Mouse (Mus musculus) forebrain, embryonic 10.5 days (tissue): ENCODE data around the gene Kcnma1. TPM values are rescaled to one million over a fixed set of nuclear protein-coding genes. Genes with fewer than 3 reads are reported as not detected.

Experiments
- DNase-seq: peaks from one replicate; pipeline ENCODE4 v3.0.0-alpha.2; 2017; ENCODE audit warnings: low spot score; ENCODE audit errors: extremely low spot score
- H3K27ac ChIP-seq: fragments of 300-500 bp; sonication (generic); 2 replicates; pipeline ENCODE4 v1.5.1; 2016; ENCODE audit warnings: mild to moderate bottlenecking
- H3K27me3 ChIP-seq: fragments of 300-500 bp; sonication (generic); 2 replicates; pipeline ENCODE4 v1.6.1; 2016; ENCODE audit warnings: mild to moderate bottlenecking; ENCODE audit not compliant: poor library complexity, severe bottlenecking
- H3K36me3 ChIP-seq: fragments of 300-500 bp; sonication (generic); replicated peaks from 2 replicates; pipeline ENCODE4 v1.6.1; 2016; ENCODE audit warnings: mild to moderate bottlenecking, moderate library complexity
- H3K4me1 ChIP-seq: fragments of 300-500 bp; sonication (generic); 2 replicates; pipeline ENCODE4 v1.6.1; 2016
- H3K4me3 ChIP-seq: fragments of 300-500 bp; sonication (generic); 2 replicates; pipeline ENCODE4 v1.5.1; 2016; ENCODE audit warnings: mild to moderate bottlenecking, moderate library complexity
- H3K9me3 ChIP-seq: fragments of 300-500 bp; sonication (generic); 2 replicates; pipeline ENCODE4 v1.6.1; 2016; ENCODE audit warnings: mild to moderate bottlenecking, moderate library complexity
- WGBS: fragments of 180-500 bp; shearing (Covaris S2); methylation state at CpG from one replicate; pipeline ENCODE4 v1.1.7; 2016; 5-methylcytosine and 5-hydroxymethylcytosine counted together
- polyA plus RNA-seq: library from polyadenylated mRNA; unstranded; fragments of >200 nt; fragmentation: Nextera tagmentation; extraction: Ambion mirVana; gene quantifications from 2 replicates; pipeline ENCODE4 v1.2.1, GENCODE M21; 2016

Kcnma1 gene
- polyA plus RNA-seq, 1 experiment from 2014 or later: 0.32 TPM

GRCm38 (mm10) chr14:23688513-23688912, 325.8 kb downstream of the Kcnma1 start:
- Histone ChIP-seq H3K4me3 (no peak overlapping the region), H3K4me1 (peaks cover 6% of the 10 kb centered on the region; the same call in 1 of the 2 replicates), H3K27ac (no peak overlapping the region), H3K27me3 (no peaks in the 10 kb centered on the region), H3K36me3 (no peaks in the 10 kb centered on the region), H3K9me3 (no peaks in the 10 kb centered on the region)
- no peak for DNase-seq
- 86% methylated on average over 3 of the region's 3 CpGs for WGBS

DNA sequence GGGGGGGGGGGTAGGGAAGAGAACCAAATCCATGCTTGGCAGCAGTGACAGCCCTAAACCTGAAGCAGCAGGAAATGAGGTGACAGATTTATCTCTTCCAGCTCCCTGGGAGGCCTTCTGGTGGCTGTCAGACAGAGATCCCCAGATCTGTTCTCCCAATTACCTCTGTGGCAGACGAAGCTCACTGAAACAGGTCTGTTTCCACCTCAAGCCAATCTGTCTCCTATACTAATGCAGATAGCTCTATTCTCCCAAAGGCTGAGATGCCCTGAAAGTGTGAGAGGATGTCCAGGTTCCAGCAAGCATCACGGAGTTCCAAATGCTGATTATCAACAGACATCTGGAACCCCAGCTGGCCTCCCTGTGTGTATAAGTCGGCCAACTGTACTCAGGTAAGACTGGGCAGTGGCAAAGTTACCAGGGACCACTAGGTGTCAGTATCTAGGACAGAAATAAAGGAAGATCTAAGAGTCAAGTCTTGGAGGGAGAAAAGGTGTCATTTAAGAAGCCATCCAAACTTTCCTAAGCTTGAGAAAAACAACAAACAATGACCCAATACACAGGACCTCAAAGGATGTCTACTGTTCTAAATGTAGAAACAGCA, 329.7 kb downstream of the Kcnma1 start:
- no peak for DNase-seq
- no peak overlapping the region for H3K27ac ChIP-seq
- H3K4me3 ChIP-seq: no peak overlapping the region
- H3K27me3 ChIP-seq: no peaks in the 10 kb centered on the region
- H3K4me1 ChIP-seq: peaks cover 4% of the 10 kb centered on the region; the same call in 1 of the 2 replicates
- no peaks in the 10 kb centered on the region for H3K36me3 ChIP-seq
- WGBS: 66% methylated on average over 3 of the region's 3 CpGs
- H3K9me3 ChIP-seq: no peaks in the 10 kb centered on the region

DNA sequence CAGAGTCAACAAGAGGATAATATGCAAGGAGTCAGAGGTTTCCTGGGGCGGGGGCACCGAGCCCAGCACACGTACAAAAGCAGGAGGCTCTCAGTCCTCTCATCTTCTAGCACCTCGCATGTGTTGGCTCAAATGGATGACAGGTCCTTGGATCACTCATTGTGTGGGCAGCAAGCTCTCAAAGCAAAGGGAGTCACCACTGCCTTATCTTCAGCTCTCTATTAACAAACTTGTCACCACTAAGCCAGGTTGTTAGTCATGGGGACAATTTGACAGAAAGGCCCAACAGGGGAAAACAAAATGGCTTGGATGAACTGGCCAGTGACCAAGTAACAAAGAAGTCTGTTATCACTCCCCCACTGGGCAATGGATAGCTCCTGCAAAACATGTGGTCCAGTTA, 331.5 kb downstream of the Kcnma1 start:
- Histone ChIP-seq H3K27me3 (no peaks in the 10 kb centered on the region), H3K4me1 (no peaks in the 10 kb centered on the region), H3K4me3 (no peak overlapping the region), H3K9me3 (no peaks in the 10 kb centered on the region), H3K36me3 (no peaks in the 10 kb centered on the region), H3K27ac (no peak overlapping the region)
- 88% methylated on average over 4 of the region's 4 CpGs for WGBS
- DNase-seq: no peak

DNA sequence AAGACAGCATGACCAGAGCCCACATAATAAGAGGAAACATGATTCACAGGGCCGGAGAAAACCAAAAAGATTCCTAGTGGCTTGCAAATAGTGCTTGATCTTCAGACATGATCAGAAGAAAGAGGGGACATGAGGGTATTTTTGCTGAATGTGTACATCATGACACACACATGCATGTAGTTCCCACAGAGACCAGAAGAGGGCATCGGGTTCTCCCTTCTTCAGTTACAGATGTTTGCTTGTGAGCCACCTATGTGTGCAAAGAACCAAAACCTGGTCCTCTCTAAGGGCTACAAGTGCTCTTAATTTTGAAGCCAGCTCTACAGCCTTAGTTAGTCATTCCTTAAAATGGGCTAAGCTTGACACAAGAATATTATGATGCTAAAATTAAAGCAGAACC, 334.9 kb downstream of the Kcnma1 start:
- Histone ChIP-seq H3K36me3 (no peaks in the 10 kb centered on the region), H3K4me1 (no peaks in the 10 kb centered on the region), H3K4me3 (no peak overlapping the region), H3K27ac (no peak overlapping the region), H3K27me3 (no peaks in the 10 kb centered on the region), H3K9me3 (no peaks in the 10 kb centered on the region)
- no peak for DNase-seq
- WGBS: 70% methylated on average over 2 of the region's 2 CpGs

DNA sequence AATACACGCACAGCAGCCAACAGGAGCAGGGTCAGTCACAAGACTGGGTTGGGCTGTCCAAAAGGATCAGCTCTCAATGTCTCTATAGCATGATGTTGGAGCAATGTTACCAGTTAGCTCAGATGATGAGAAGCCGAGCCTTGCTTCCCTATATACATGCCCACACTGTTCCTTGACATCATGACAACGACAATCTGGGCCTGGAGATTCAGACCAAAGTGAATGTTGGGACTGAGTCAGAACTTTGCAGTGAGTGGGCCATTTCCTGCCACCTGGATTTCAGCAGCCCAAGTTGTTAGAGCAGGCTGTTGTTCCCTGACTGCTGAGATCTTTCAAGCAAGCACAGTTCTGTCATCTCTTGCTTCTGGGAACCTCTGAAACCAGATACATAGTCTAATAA, 347.9 kb downstream of the Kcnma1 start:
- no peaks in the 10 kb centered on the region for H3K27me3 ChIP-seq
- no peaks in the 10 kb centered on the region for H3K9me3 ChIP-seq
- H3K4me1 ChIP-seq: no peaks in the 10 kb centered on the region
- 91% methylated on average over 3 of the region's 3 CpGs for WGBS
- no peaks in the 10 kb centered on the region for H3K36me3 ChIP-seq
- H3K27ac ChIP-seq: no peak overlapping the region
- H3K4me3 ChIP-seq: no peak overlapping the region
- DNase-seq: no peak

DNA sequence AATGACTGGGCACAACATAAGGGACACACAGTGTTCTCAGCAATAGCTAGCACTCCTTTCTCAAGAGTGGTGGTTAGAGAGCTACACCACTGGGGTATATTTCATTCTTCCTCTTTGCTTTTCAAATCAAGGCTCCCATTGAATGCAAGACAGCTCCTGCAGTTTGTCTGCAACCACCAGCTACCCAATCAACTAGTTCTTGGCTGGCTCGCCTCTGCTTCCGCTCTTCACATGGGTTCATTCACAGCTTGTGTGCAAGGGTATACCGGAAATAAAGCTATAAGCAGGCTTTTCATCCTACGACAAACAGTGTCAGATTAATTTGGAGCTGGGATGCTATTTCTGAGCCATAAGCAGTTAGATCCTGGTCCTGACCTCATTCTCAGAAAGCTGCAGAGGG, 362.6 kb downstream of the Kcnma1 start:
- 86% methylated on average over 4 of the region's 4 CpGs for WGBS
- no peak overlapping the region for H3K4me3 ChIP-seq
- H3K9me3 ChIP-seq: no peaks in the 10 kb centered on the region
- H3K27ac ChIP-seq: no peak overlapping the region
- no peaks in the 10 kb centered on the region for H3K36me3 ChIP-seq
- H3K27me3 ChIP-seq: no peaks in the 10 kb centered on the region
- peaks cover 4% of the 10 kb centered on the region; the same call in 1 of the 2 replicates for H3K4me1 ChIP-seq
- DNase-seq: no peak

DNA sequence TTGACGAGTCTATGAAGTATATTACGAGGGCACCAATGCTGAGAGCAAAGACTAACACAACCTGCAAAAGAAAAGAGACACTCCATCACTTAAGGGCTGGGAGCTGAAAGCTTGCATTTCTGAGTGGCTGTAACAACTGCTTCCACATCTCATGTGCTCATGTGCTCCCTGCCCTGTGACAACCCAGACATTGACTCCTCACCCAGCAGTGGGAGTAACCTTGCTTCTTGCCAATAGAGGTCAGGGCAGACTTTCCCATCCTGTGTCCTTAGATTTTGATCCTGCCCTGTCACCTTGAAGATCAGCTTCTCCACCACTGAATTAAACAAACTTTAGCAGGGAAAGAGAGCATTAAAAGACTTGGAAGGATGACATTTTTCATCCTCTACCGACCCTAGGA, 364.2 kb downstream of the Kcnma1 start:
- H3K36me3 ChIP-seq: no peaks in the 10 kb centered on the region
- no peaks in the 10 kb centered on the region for H3K9me3 ChIP-seq
- no peaks in the 10 kb centered on the region for H3K27me3 ChIP-seq
- WGBS: 89% methylated on average over 3 of the region's 3 CpGs
- no peak for DNase-seq
- H3K4me1 ChIP-seq: peaks cover 6% of the 10 kb centered on the region
- no peak overlapping the region for H3K27ac ChIP-seq
- no peak overlapping the region for H3K4me3 ChIP-seq

- no peaks in the 10 kb centered on the region for H3K27me3 ChIP-seq
- H3K9me3 ChIP-seq: no peaks in the 10 kb centered on the region
- H3K27ac ChIP-seq: no peak overlapping the region
- no peak for DNase-seq
- no peak overlapping the region for H3K4me3 ChIP-seq
- WGBS: 79% methylated on average over 9 of the region's 9 CpGs
- no peaks in the 10 kb centered on the region for H3K36me3 ChIP-seq
- peaks cover 2% of the 10 kb centered on the region; the same call in 1 of the 2 replicates for H3K4me1 ChIP-seq
These were observed 368.8 kb downstream of the Kcnma1 start for GRCm38 (mm10) chr14:23645361-23646063.

GRCm38 (mm10) chr14:23643162-23643561, 371.1 kb downstream of the Kcnma1 start:
- no peak for DNase-seq
- WGBS: 79% methylated on average over 3 of the region's 3 CpGs
- Histone ChIP-seq H3K9me3 (no peaks in the 10 kb centered on the region), H3K36me3 (no peaks in the 10 kb centered on the region), H3K4me1 (peaks cover 2% of the 10 kb centered on the region; the same call in 1 of the 2 replicates), H3K4me3 (no peak overlapping the region), H3K27me3 (no peaks in the 10 kb centered on the region), H3K27ac (no peak overlapping the region)

- Histone ChIP-seq H3K36me3 (no peaks in the 10 kb centered on the region), H3K27ac (no peak overlapping the region), H3K27me3 (no peaks in the 10 kb centered on the region), H3K4me1 (peaks cover 2% of the 10 kb centered on the region; the same call in 1 of the 2 replicates), H3K9me3 (no peaks in the 10 kb centered on the region), H3K4me3 (no peak overlapping the region)
- 66% methylated on average over 2 of the region's 2 CpGs for WGBS
- no peak for DNase-seq
These were observed 373.6 kb downstream of the Kcnma1 start for GRCm38 (mm10) chr14:23640665-23641064.

- DNase-seq: no peak
- Histone ChIP-seq H3K36me3 (no peaks in the 10 kb centered on the region), H3K9me3 (no peaks in the 10 kb centered on the region), H3K27ac (no peak overlapping the region), H3K27me3 (no peaks in the 10 kb centered on the region), H3K4me1 (no peaks in the 10 kb centered on the region), H3K4me3 (no peak overlapping the region)
- 82% methylated on average over 3 of the region's 3 CpGs for WGBS
These were observed 376.1 kb downstream of the Kcnma1 start for GRCm38 (mm10) chr14:23638078-23638695.

DNA sequence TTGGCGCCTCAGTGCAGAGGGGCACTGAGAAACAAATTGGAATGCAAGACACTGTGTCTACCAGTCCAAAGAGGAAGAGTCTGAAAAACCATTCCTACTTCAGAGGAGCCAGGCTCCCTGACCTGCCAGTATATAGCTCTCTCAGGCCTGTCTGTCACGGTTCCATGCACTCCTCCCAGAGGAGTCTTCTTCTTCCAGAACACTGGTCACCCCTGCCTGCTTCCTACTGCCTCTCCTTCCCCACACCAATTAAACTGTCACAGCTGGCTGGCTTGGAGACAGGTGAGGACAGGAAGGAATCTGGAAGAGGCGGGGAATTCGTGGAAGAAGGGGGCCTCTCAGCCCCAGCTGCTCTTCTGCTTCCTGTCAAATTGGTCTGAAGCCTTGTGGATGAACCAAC, 378.4 kb downstream of the Kcnma1 start:
- no peaks in the 10 kb centered on the region for H3K27me3 ChIP-seq
- H3K27ac ChIP-seq: no peak overlapping the region
- H3K4me1 ChIP-seq: no peaks in the 10 kb centered on the region
- WGBS: 67% methylated on average over 4 of the region's 4 CpGs
- no peaks in the 10 kb centered on the region for H3K36me3 ChIP-seq
- H3K9me3 ChIP-seq: no peaks in the 10 kb centered on the region
- DNase-seq: no peak
- no peak overlapping the region for H3K4me3 ChIP-seq

GRCm38 (mm10) chr14:23633011-23633595, 381.2 kb downstream of the Kcnma1 start:
- DNase-seq: no peak
- H3K27ac ChIP-seq: no peak overlapping the region
- no peaks in the 10 kb centered on the region for H3K27me3 ChIP-seq
- H3K4me1 ChIP-seq: no peaks in the 10 kb centered on the region
- 94% methylated on average over 5 of the region's 5 CpGs for WGBS
- H3K9me3 ChIP-seq: no peaks in the 10 kb centered on the region
- H3K4me3 ChIP-seq: no peak overlapping the region
- H3K36me3 ChIP-seq: no peaks in the 10 kb centered on the region
